Mouse (Mus musculus) layer of hippocampus, adult 8-10 months (tissue): ENCODE measurements around the gene Evc2. TPM values are rescaled to one million over a fixed set of nuclear protein-coding genes. Genes with fewer than 3 reads are reported as not detected.

ENCODE experiments used
- DNase-seq, 2 experiments: peaks; one replicate each; pipeline ENCODE4 v3.0.0; 2022; ENCODE audit warnings: low spot score in 2 of 2
- total RNA-seq, 4 experiments: library from RNA; stranded (reverse); gene quantifications; 2 replicates each; pipeline ENCODE4 v1.2.4; 2022

Gene Evc2
- 10 to 100 TPM; 20.0 to 28.4 (median 26.3) TPM for total RNA-seq

DNA sequence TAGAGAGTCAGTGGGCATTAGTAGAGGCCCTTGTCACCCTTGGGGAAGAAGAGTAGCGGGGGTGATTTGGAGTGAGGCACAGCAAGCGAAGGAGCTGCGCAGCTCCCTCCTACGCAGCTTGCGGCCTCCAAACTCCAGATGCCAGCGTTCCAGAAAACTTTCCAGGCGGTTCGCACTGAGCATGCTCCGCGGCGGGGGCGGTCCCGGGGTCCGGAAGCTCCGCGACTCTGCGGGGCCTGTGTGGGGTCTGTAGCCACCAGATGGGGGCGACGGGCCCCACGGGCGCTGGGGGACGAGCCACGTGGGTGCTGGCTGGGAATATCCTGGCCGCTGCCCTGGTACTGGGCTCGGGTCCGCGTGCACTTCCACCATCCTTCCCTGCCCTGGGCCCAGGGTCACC lies at the start of gene Evc2:
TSS of gene Evc2 (plus strand) at position 212 of the 400 bp plus-strand sequence.
- peak; percentile 65 to 78 for DNase-seq

DNA sequence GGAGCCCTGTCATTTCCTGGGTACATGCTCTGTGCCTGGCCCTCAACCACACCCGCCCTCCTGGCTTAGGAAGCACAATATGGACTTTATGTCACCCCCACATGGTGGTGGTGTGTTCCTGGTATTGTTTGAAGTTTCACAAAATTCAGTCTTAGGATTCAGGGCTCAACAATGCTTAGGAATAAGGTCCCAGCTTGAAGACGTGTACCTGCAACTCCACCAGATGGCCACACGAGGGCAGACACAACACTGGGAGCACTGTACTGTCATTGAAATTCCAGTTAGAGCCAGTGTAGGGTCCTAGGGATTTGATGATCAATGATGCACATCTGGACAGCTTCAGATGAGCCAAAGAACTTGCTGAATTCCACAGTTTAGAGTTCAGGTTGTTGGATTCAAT lies 49.1 kb upstream of the Evc2 start:
- peak in 1 of 2 experiments; percentile 61 for DNase-seq

DNA sequence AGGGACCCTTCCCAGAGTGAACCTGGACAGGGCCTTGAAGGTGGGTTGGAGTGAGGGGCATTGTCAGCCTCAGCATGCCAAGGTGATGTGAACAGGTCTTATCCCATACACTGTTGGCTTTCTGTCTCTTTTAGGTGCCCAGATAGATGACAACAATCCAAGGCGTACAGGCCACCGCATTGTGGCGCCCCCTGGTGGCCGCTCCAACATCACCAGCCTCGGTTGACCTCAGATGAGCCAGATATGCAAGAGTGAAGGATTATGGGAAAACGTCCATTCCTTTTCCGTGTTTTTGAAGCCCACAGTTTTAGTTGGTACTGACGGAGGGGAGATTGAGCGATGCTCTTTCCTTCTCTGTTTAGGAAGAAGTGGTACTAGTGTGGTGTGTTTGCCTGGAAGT lies 47.3 kb upstream of the Evc2 start:
- DNase-seq: peak in 1 of 2 experiments; percentile 31

DNA sequence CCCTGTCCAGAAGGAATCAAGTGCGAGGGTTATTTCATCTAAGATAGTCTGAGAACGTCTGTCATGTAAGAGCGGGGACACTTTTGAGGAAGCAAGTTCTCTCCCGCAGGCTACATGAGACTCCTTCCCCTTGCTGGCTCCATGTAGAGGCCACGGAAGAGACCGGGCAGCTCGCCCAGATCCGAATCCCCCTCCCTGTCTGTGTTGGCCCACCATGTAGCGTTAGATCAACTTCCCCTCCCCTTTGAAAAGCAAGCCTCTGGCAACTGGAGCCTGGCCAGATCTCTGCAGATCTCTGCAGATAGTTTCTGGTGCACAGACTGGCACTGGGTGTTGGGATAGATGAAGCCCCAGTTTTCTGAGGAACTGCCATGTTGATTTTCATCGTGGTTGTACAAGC lies 41.6 kb upstream of the Evc2 start:
- no peak for DNase-seq

DNA sequence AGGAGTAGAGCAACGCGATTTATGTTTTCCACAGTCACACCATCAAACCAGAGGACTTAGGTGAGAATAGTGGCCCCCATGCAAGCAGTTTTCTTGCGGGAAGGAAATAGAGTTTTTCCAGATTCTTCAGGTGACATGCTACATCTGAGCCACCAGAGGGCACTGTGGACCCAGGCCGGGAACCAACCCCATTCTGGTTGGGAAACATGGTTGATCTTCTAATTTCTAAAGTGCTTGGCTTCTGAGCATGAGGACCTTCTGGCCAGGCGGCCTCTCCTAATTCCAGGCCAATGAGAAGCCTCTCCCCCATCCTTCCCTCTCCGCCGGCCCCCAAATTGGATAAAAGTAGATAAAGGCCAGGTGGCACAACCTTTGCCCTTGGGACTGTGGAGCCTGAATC lies 39.9 kb upstream of the Evc2 start:
- DNase-seq: no peak

DNA sequence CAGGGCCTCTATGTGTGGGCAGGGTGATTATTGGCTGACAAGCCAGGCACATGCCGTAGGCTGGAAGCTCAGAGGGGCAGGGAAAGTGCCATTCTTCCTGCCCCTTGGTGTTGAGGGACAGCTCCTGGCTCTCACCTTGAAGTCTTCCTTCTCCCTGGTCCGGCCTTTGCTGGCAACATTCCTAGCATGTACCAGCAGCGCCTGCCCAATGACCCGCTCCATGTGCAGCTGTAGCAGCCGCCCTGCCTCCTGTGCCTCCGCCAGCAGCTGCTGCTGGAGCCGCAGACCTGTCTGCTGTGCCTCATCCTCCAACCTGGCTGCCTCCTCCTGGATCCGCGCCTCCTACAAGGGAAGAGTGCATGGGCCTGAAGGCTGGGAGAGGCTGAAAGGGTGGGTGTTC lies 28.3 kb upstream of the Evc2 start:
- DNase-seq: no peak

DNA sequence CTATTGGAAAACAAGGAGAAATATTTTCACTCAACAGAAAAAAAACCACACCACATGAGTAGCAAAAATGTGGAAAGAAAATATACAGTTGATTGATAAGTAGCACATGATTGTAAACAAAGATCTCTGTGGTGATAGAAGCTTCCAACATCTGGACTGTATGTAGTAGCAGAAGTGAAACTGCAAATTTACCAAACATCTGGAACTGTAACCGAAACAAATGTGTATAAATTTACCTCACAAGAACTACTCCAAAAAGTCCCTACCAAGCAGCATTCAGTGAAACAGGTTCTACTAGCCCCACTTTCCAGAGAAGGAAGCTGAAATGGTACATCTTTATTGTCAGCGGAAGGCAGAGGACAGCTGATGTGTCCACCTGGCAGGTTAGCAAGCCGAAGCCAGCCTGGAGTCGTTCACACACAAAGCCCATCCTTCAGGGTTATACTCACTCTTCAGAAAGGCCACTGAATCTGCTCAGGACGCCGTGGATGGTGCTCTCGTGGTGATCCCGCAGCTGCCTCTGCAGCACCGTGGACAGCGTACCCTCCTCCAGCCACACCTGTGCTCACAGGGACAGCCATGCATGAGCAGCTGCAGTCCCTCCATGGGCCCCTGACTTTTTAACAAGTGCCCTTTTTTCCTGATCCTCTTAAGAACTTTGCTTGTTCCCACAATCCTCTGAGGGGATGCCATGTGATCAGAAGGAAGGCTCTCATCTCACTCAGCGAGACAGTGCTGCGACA lies 25.1 kb upstream of the Evc2 start:
- DNase-seq: no peak

DNA sequence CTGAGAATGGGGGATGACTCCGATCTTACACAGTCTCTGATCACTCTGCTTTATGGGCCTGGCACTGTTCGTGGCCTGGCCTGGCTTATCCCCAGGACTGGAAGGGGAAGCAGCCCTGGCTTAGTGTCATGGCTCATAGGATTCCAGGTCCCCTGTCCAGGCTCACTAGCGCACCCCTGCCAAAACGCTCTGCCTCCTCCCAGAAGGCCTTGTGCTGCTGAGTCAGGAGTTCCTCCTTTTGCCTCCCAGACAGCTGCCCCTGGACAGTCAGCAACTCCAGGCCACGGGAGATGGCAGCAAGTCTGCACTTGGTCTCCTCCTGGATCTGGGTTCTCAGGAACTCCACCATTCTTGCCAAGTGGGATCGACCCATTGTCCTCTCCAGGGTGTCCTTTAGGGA lies 19.6 kb upstream of the Evc2 start:
- no peak for DNase-seq

DNA sequence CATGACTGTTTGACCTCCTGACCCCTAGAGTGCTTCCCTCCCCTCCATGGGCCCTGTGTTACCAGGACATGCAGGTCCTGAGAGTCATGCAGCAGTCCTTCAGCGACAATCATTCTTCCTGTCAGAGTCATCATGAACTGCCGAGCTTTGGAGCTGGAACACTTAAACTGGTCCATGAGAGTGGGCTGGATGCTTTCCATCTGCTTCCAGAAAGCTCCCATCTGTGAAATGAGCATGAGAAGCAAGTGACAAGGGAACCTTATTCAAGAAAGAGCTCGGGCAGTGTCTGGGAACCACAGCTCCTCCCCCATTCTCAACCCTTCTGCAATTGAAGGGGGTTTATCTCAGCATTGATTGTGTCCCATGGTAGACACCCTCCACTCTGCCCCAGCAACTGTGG lies 18.1 kb upstream of the Evc2 start:
- peak; percentile 52 to 66 for DNase-seq

DNA sequence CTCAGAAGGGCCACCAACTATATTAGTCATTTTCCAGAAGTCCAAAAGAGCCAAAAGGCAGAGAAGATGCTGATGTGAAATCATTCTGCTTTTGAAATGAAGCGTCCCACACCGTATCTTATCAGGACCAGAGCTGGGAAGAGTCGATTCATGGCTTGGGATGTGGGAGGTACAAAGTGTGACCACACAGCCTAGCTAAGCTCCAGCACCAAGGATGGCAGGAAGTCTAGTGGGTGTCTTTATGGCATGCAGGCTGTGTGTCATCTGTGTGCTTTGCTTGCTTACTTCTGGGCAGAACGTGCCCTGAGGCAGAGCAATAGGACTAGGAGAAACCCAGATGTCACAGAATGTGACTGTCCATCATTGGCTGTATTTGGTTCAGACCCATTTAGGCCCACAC lies 17.5 kb upstream of the Evc2 start:
- DNase-seq: no peak

DNA sequence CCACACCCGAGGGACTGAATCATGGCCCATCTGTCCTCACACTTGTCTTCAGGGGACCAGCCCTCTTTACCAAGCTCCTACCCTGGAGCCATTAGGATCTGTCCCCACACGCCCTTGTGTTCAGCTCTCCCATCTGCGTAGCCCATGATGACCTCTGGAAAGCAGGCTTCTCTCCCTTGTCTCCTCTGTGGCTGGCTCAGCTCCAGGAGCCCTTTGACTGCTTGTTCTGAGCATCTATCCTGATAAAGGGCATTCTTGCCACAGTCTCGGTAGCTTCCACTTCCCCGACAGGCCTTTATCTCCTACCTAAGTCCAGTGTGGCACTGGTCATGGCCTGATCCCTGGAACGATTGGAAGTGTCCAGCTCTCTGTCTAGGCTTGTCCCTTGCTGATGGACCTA lies 11.6 kb upstream of the Evc2 start:
- DNase-seq: no peak

DNA sequence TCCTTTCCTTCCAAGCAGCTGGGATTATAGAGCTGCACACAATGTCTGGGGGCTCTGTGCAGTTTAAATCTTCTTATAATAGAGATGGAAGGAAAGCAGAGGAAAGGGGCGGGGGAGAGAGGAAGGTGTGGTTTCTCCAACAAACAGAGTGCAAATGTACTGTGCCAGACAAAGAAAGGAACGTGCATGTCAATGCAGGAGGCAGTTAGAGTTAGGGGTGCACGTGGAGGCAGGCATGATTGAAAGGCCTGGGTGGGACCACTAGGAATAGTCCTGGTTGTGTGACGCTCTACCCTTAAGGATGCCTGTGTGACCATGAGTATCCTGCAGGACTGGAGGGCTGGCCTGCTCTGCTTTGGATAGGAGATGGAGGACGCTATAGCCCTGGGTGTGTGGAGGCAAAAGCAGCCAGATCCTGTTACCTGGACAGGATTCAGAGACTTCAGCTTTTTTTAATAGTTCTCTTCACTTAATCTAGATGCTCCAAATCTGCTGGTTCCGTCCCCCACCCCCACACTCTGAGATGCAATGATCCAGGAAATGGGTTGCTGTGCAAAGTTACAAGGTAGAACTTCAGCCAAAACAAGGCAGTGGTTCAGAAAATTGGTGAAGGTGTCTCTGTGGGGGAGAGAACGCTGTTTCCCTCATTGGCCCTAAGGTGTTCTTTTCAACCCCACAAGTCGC lies 7.7 kb upstream of the Evc2 start:
- no peak for DNase-seq

DNA sequence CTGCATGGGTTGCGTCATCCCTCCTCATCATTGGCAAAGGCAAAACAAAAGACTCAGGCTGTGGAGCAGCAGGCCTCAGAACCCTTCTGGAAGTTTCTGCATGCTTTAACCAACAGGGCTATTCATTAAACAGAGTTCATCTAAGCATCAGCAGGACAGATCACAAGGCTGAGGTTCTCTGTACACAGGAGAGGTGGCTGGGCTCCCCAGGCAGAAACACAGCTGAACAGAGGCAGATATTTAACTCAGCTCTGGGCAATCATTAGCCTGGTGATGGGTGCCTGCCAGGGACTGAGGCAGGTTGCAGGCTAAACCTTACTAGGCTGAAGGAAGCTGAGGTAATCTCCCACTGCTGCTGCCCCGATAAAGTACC lies 7.2 kb upstream of the Evc2 start:
- DNase-seq: no peak

DNA sequence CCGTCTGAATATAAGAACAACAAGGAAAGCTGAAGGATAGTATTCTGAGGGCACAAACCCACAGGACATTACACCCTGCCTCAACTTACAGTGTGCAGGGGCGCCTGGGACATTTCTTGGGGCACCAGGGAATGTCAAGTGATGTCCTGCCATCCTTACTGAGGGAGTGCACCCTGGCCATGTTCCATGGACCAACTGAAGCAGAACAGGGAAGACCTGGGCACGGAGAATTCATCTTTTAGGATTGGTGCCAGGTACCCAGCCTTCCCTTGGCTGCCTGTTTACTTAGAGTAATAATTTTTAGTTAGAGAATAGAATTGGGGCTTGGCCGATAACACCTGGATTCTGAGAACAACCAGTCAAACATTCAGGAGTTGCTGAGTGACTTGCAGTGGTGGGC lies 6.2 kb upstream of the Evc2 start:
- no peak for DNase-seq

DNA sequence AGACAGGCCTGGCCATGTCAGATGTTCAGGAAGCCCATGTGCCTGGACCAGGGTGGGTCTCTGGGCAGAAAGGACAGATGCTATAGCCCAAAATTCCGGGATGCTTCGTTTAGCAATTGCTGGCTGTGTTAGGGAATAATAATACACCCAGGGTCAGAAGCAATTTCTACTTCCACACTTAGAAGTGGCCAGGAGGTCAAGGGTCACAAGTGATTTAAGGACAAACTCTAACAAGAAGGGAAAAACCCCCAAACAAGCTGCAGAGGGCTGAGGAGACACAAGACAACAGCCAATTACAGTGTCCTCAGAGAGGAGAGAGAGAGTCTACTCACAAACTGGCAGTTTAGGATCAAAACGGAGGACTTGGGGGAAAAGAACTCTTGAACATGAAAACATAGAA lies 3.2 kb upstream of the Evc2 start:
- DNase-seq: no peak

DNA sequence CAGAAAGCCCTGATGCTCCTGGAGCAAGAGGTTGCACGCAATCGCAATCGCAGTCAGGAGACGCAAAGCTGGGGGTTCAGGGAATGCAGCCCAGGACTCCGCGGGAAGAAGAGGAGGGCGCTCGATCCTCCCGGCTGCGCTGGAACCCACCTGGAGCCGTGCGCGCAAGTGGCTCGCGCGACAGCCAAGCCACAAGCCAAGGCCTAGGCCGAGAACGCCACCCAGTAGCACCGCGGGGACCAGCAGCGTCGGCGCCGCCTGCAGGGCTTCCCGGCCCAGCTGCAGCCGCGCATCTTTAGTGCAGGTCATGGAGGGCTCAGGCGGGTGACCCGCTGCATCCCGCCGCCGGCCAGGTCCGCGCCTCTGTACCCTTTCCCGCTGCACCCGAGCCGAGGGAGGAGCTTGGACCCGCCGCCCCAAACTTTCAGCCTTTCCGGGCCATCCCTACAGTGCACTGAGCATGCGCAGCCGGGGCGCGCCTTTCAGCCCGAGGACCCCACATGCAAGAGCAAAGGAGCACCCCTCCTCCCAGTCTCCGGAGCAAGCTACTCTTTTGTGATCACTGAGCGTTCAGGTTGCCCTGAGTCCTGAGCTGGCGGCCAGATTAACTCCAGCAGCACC lies 1.7 kb upstream of the Evc2 start, which contains the start of gene Evc:
TSS of gene Evc (minus strand) at position 410 of the 621 bp plus-strand sequence.
- peak in 1 of 2 experiments; percentile 45 for DNase-seq

DNA sequence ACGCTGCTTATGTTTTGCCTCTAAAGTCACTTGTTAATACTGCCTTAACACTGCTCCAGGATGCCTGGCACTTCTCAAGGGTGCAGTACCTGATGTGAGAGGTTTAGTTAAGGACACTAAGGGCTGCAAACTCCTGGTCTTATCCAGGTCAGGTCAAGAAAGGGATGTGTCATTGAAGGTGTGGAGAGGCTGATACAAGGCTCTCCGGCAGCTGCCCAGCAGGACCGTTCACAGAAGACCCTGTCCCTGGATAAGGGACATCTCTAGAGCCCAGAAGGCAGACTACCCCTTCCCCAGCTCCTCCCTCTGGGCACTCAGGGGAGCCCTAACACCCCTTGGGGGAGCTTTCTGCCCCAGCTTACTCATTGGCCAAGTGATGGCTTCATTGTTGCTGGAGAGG lies 603 bp upstream of the Evc2 start:
- no peak for DNase-seq

DNA sequence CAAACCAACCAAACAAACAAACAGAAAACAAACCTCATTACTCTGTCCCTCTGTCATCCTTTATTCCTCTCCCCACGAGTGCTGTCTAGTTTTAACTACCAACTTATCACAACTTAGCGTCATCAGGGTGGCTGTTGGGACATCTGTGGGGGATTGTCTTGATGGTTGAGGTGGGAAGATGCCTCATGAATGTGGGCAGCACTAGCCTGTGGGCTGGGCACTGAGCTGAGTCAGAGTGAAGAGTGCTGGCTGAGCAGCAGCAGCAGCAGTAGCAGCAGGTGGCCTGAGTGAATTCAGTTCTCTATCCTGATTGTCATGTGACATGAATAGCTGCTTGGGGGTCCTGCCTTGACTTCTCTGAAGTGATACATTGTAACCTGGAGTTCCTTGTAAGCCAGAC lies 5.7 kb downstream of the Evc2 start:
- DNase-seq: no peak

DNA sequence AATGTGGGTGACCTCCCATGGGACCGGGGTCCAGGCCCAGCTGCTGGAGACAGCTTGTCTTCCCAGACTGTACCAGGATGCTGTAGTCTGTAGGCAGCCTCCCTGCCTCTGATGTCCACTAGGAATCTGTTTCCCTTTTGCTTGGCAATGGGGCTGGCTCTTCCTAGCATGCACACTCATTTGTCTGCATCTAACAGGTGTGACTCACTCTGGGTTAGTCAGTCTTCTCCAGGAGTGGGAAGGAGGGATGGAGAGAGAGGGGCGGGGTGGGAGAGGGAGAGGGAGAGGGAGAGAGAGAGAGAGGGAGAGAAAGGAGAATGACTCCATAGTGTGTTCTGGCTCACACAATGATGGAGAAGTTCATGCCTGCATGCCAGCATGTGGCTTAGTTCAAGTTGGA lies 13.5 kb downstream of the Evc2 start:
- DNase-seq: no peak

DNA sequence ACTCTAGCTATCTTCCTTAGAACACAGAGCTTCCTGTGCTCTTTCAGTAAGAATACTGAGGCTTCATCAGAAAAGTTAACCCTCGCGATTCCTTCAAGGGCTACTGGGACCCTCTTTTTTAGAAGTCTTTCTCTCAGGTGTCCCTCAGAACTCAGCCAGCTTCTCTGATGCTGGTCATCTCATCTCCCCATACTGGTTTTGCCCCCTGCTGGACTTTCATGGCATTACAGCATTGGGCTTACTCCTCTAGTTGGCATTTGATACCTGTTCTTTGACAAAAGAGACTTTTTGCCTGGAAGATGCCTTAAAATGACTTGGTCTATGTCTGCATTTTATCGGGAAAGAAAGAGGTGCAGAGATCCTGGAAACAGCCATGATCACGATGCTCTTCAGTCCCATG lies 16.1 kb downstream of the Evc2 start:
- DNase-seq: peak in 1 of 2 experiments; percentile 48

DNA sequence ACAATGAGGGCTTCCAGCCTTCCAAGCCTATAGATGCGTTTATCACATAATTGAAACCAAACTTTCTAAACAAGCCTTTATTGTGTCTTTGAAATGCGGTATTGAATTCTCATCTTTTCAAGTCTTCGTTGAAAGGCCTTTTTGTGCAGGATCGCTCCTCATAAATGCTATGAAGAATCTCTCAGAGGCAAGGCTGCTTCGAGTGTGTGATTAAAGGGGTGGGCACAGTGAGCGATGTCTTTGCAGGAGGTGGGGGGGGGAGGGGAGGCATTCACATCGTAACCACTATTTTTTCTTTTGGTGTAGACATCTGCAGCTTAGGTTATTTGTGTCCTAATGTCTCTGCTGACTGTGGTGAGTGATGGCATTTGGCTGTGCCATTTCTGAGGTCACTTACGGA lies 17.7 kb downstream of the Evc2 start:
- DNase-seq: no peak

DNA sequence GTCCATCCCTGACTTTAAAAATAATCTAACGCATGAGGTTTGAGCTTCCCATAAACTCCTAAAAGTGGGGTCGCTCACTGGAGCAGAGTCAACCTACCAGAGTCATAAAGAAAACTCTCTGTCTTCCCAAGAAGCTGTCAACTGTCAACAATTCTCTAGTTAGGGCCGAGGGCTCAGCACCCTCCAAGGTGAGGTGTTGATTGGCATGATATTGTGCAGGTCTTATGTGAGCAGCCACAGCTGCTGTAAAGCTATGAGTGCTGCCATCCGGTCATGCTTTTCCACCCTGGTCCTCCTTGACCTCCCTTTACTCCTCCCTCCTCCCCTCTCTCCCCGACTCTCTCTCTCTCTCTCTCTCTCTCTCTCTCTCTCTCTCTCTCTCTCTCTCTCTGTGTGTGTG lies 24.3 kb downstream of the Evc2 start:
- no peak for DNase-seq

DNA sequence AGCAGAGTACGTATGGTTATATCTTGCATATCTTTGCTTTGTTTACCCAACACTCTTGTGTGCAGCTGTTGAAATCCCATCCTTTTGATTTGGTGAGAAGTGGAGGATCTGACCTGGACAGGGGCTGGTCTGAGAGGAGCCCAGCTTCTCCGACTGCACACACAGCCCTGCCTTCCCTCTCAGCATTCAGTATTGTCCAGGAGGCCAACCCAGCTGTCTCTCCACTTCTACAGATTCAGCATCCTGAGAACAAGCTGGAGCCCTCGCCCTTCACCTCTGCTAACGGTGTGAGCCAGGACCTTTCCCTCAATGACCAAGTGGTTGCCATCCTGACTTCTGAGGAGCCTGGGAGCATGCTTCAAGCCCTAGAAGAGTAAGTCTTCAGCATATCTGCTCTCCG lies 25.0 kb downstream of the Evc2 start:
- DNase-seq: no peak
